Mouse (Mus musculus) CD4-positive naive resting alpha-beta T cell, adult 76 days (primary cell): Measurements from ENCODE around the gene Acly. TPM values are rescaled to one million over a fixed set of nuclear protein-coding genes. Genes with fewer than 3 reads are reported as not detected.

Source experiments
- total RNA-seq: library from RNA; stranded (reverse); gene quantifications from one replicate; pipeline ENCODE4 v1.2.4, GENCODE M21; 2023

Acly gene
- total RNA-seq = 145 TPM

GRCm38 (mm10) chr11:100527458-100528374 lies at the start of gene Acly:
Gene Acly, minus strand, starts transcription at chr11:100528000.

DNA sequence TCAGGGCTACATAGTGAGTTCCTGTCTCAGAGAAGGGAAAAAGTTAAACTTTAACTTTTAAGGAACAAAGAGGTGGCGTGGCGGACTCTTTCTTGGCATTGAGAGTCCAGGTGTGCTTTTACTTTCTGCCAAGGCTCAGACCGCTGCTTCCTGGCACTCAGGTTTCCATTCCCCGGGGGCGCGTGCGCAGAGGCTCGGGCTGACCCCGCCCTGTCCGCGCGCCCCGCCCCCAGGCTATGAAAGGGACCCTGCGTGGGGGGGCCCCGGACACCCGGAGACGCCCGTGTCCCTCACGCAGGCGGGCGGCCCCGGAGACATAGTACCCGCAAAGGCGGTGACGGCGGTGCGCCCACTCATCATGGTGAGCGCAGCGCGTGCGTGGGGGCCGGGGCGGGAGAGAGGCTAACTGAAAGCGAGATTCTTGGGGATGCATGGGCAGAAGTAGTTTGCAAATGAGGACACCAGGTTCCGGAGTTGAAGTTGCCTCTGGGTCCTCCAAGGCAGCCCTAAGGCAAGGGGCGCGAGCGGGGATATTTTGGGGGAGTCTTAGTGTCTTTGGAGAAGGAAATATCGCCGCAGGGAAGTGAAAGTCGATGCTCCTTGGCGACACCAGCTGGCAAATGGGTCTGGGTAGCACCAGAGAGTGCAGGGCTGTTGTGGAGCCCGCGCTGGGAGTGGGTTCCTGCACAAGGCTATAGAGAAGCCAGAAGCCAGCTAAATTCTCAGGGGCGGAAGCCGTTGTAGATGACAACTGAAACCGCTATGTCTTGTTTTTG lies 47.1 kb upstream of the Acly start, which contains the start of gene Cnp:
TSS of gene Cnp (plus strand) at position 197 of the 776 bp plus-strand sequence.

DNA sequence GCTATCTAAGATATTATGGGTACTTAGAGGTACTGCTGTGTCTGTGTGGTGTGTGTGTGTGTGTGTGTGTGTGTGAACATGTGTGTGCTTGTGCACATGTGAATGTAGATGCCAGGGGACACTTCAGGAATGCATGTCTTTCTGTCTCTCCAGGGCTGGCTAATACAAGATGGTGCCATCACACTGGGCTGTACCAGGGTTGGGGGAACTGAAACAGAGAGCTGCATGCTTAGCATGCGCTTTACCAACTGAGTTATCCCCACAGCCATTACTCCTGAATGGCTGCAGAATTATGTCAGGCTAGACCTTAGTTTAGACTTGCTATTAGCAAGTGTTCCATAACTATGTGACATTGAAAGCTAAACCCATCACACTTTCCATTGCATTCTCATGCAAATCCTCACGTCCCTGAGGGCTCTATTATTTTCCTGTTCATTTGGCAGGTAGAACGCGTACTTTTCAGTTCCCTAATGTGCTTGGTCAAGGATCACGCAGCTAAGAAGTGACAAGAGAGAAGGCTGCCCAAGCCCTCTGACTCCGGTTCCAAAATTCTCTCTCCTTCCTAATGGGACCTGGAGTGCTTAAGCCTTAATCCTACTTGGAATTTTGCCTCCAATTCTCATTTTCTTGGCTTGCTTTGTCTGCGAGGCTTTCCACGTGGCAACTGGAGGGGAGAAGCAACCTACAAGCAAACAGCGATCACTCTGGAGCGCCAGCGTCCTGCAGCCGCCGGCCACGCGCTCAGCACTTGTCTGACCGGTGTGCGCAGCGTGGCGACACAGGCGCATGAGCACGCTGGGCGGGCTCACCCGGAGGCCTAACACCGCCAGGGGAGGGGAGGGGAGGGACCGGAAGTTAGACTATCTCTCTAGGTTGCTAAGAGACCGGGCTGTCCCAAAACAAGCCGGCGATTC lies 17.3 kb upstream of the Acly start, which contains the start of gene Ttc25:
TSS of gene Ttc25 (plus strand) at position 776 of the 914 bp plus-strand sequence.

DNA sequence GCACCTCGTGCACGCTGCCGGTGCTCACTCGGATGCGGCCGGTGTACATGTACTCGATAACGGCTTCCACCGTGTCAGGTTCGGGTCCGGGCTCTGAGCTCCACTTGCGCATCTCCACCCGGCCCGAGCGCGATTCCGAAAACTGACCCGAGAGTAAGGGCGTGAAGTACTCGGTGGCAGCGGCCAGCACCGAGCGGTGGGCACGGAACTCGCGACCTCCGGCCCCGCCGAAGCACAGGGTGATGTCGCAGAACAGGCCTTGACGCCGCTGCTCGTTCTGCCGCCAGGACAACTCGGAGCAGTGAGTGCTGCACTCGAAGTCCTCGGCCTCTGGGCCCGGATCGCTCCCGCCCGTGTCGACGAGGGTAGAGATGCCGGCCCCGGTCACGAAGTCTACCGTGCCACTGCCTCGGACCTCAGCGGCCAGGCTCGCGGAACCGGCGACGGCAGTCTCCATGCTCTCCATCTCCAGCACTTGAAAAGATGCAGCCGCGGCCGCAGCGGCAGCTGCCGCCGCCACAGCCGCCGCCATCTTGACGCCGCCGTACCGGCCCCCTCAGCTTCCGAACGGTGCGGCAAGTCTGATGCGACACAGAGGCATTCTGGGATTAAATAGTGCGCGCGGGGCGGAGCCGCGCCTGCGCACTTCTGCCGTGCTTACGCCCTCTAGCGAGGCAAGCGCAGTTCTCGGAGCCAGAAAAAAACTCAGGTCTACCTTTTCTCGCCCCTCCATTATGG lies 55.4 kb downstream of the Acly start, which contains the start of gene Klhl11:
TSS of gene Klhl11 (minus strand) at position 545 of the 738 bp plus-strand sequence.

DNA sequence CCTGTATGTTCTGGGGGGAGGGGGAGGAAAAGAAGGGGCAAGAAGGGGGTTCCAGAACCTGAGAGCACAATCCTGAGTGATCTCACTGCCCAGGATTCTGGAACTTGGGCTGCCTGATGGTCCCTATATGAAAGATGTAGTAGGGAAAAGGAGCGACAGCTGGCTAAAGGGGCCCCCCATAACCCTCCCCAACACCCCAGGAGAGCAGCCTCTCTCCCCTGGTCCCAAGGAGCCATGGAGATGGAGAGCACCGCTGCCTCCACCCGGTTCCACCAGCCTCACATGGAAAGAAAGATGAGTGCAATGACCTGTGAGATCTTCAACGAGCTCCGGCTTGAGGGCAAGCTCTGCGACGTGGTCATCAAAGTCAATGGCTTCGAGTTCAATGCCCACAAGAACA lies 86.0 kb downstream of the Acly start, which contains the start of the genes Nt5c3b and Klhl10:
TSS of gene Nt5c3b (minus strand) at position 12 of the 400 bp plus-strand sequence.
TSS of gene Klhl10 (plus strand) at position 121 of the 400 bp plus-strand sequence.

Other genes starting within 250 kb of the Acly start
- 2,467 TPM for gene Eif1, start 208.1 kb downstream of the Acly start, total RNA-seq
- not detected for gene Gast, start 193.6 kb downstream of the Acly start, total RNA-seq
- 1.2 TPM for gene Hap1, start 171.9 kb downstream of the Acly start, total RNA-seq
- 8.3 TPM for gene Jup, start 130.2 kb downstream of the Acly start, total RNA-seq
- not detected for gene P3h4, start 113.2 kb downstream of the Acly start, total RNA-seq
- not detected for gene Fkbp10, start 112.3 kb downstream of the Acly start, total RNA-seq
- gene Nt5c3b, start 86.2 kb downstream of the Acly start, total RNA-seq = 108 TPM
- gene Klhl10, start 86.1 kb downstream of the Acly start, total RNA-seq = 1.4 TPM
- 29.0 TPM for gene Klhl11, start 55.3 kb downstream of the Acly start, total RNA-seq
- not detected for gene Ttc25, start 17.6 kb upstream of the Acly start, total RNA-seq
- gene Cnp, start 46.9 kb upstream of the Acly start, total RNA-seq = 98.3 TPM
- 17.2 TPM for gene Nkiras2, start 91.2 kb upstream of the Acly start, total RNA-seq
- gene Dnajc7, start 92.2 kb upstream of the Acly start, total RNA-seq = 344 TPM
- gene Zfp385c, start 164.5 kb upstream of the Acly start, total RNA-seq = not detected
- gene Dhx58, start 176.3 kb upstream of the Acly start, total RNA-seq = 13.7 TPM
- gene Kat2a, start 184.5 kb upstream of the Acly start, total RNA-seq = 36.4 TPM
- gene Hspb9, start 185.8 kb upstream of the Acly start, total RNA-seq = not detected
- gene Rab5c, start 210.2 kb upstream of the Acly start, total RNA-seq = 113 TPM
- gene Kcnh4, start 231.9 kb upstream of the Acly start, total RNA-seq = 1.2 TPM
- not detected for gene Hcrt, start 234.9 kb upstream of the Acly start, total RNA-seq
- gene Ghdc, start 243.0 kb upstream of the Acly start, total RNA-seq = 5.4 TPM